Mouse (Mus musculus): ENCODE results near the gene Rassf6.

Gene Rassf6

DNA sequence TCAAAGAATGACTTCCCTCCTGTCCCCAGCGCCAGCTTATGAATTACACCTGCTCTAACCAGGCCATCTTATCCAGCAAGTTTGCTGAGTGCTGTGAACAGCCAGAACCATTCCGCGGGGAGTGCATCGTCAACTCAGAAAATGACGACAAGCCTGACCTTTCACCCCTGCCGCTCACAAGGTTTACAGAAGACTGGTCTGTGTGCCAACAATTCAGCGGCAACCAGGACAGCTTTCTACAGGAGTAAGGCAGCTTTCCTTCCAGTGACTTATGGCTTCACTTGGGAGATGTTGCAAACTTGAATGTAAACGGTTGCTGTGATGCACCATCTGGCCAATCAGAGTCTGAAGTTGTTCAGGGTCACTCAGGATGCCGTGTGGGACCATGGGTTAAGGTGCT, 62.7 kb downstream of the Rassf6 start:
- no peak for DNase-seq (ENCODE audit: extremely low read depth, insufficient read length, low spot score)

GRCm38 (mm10) chr5:90571216-90571615, 69.2 kb downstream of the Rassf6 start:
- no peak for DNase-seq (ENCODE audit: extremely low read depth, insufficient read length, low spot score)

- no peak for DNase-seq (ENCODE audit: extremely low read depth, insufficient read length, low spot score)
Observed at GRCm38 (mm10) chr5:90568338-90568737, 72.1 kb downstream of the Rassf6 start.

DNA sequence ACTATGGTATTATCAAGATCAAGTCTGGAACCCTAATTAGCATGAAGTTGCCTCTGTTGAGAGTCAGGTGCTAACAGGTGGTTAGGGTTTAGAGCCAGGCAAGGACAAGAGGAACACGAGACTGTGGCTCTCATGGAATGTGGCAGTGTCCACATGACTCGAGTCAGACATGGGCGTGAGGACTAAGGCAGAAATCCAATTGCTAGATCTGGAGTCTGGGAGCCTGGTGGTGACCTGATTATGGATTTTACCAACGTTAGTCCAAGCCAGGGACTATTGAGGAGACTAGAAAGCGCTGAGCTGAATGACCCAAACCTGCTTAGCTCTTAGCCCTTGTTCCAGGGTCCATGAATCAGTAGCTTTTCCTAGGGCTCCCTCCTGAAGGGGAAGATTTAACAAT, 72.7 kb downstream of the Rassf6 start:
- no peak for DNase-seq (ENCODE audit: extremely low read depth, insufficient read length, low spot score)

- no peak for DNase-seq (ENCODE audit: extremely low read depth, insufficient read length, low spot score)
Observed at GRCm38 (mm10) chr5:90565205-90565604, 75.3 kb downstream of the Rassf6 start.

DNA sequence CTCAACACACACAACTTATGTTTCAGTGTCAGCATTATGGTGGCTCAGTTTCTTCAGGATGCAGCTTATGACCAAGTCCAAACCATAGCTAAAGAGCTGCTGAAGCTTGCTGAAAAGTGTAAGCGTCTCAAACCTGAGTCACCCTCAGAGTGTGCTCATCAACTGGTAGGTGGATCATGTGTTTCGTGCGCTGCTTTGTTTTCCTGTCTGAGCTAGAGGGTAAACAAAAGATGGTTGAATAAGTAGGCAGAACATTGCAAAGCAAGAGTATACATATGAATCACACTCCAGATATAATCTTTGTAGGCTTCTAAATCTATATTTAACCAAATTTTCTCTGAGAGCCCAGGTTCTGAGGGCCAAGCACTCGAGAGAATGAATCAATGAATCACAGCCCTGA, 76.3 kb downstream of the Rassf6 start:
- DNase-seq (ENCODE audit: extremely low read depth, insufficient read length, low spot score): no peak

GRCm38 (mm10) chr5:90562880-90563279, 77.6 kb downstream of the Rassf6 start:
- no peak for DNase-seq (ENCODE audit: extremely low read depth, insufficient read length, low spot score)

DNA sequence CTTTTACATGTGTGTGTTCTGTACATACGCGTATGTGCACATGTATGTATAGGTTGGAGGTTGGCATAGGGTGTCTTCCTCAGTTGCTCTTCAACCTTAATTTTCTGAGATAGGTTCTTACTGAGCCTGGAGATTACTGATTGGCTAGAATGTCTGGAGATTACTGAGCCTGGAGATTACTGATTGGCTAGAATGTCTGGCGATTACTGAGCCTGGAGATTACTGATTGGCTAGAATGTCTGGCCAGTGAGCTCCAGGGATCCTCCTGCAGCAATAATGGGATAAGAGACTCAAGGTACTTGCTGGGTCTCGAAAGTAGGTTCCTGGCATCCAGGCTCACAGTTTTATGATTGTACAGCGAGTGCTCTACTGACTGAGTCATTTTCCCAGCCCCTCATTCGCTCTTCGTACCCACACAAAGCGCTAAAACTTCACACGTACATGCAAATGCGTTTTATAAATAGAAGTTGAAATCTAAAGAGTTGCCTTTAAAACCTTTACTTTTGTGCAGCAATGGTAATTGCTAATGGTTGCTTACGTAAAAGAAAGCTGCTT, 78.7 kb downstream of the Rassf6 start:
- DNase-seq (ENCODE audit: extremely low read depth, insufficient read length, low spot score): no peak

DNA sequence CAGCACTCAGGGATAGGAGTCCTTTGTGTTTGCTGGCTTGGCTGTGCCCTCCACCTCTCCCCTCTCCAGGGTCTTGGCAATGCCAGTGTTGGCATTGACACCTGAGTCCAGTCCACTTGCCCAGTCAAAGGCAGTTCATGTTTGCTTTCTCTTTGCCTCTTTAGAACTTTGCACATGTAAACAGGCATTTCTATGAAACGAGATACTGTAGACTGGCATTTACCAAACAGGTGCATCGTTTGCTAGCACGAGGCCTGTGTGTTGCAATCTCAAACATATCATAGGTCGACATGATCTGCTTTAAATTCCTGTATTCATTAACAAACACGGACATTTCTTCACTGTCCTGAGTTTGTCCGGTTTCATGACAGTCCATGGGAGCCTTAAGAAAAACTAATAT, 79.7 kb downstream of the Rassf6 start, which contains the start of gene 5830473C10Rik:
TSS of gene 5830473C10Rik (plus strand) at position 365 of the 400 bp plus-strand sequence.
- DNase-seq (ENCODE audit: extremely low read depth, insufficient read length, low spot score): no peak

GRCm38 (mm10) chr5:90556052-90556451, 84.4 kb downstream of the Rassf6 start:
- DNase-seq (ENCODE audit: extremely low read depth, insufficient read length, low spot score): no peak
